Mouse (Mus musculus) A20 (cell line): ENCODE data around the gene Gm10309.

Experiments
- DNase-seq: peaks from one replicate; pipeline ENCODE4 v3.0.0-alpha.2; 2011; ENCODE audit warnings: low read depth, low spot score

Gm10309 gene

GRCm38 (mm10) chr17:86505183-86505631 is at the start of gene Gm10309:
Gene Gm10309, minus strand, starts transcription at chr17:86505232.
- no peak for DNase-seq

GRCm38 (mm10) chr17:86551995-86552394 is 47.0 kb upstream of the Gm10309 start:
- DNase-seq, result no peak

- no peak for DNase-seq
These were observed 46.5 kb upstream of the Gm10309 start for GRCm38 (mm10) chr17:86551561-86551960.

GRCm38 (mm10) chr17:86549128-86549527 is 44.1 kb upstream of the Gm10309 start:
- no peak for DNase-seq

GRCm38 (mm10) chr17:86546529-86546928 is 41.5 kb upstream of the Gm10309 start:
- no peak for DNase-seq

- no peak for DNase-seq
These were observed 34.9 kb upstream of the Gm10309 start for GRCm38 (mm10) chr17:86539881-86540430.

GRCm38 (mm10) chr17:86535827-86536656 is 31.0 kb upstream of the Gm10309 start:
- peak; percentile 72 for DNase-seq

GRCm38 (mm10) chr17:86535096-86535495 is 30.1 kb upstream of the Gm10309 start:
- no peak for DNase-seq

- DNase-seq, result no peak
These were observed 28.5 kb upstream of the Gm10309 start for GRCm38 (mm10) chr17:86533549-86533851.

- DNase-seq, result no peak
These were observed 27.9 kb upstream of the Gm10309 start for GRCm38 (mm10) chr17:86532783-86533548.

GRCm38 (mm10) chr17:86531231-86531630 is 26.2 kb upstream of the Gm10309 start:
- DNase-seq, result no peak

GRCm38 (mm10) chr17:86529411-86529810 is 24.4 kb upstream of the Gm10309 start:
- no peak for DNase-seq

GRCm38 (mm10) chr17:86529003-86529402 is 24.0 kb upstream of the Gm10309 start:
- no peak for DNase-seq

GRCm38 (mm10) chr17:86527298-86527697 is 22.3 kb upstream of the Gm10309 start:
- peak; percentile 84 for DNase-seq

GRCm38 (mm10) chr17:86526016-86526415 is 21.0 kb upstream of the Gm10309 start:
- DNase-seq, result no peak

- DNase-seq, result no peak
These were observed 20.0 kb upstream of the Gm10309 start for GRCm38 (mm10) chr17:86525075-86525474.

GRCm38 (mm10) chr17:86523843-86524242 is 18.8 kb upstream of the Gm10309 start:
- DNase-seq, result no peak

- DNase-seq, result no peak
These were observed 18.3 kb upstream of the Gm10309 start for GRCm38 (mm10) chr17:86523374-86523773.

- DNase-seq, result no peak
These were observed 17.6 kb upstream of the Gm10309 start for GRCm38 (mm10) chr17:86522649-86523048.

GRCm38 (mm10) chr17:86521252-86521651 is 16.2 kb upstream of the Gm10309 start:
- no peak for DNase-seq

GRCm38 (mm10) chr17:86518604-86519003 is 13.6 kb upstream of the Gm10309 start:
- no peak for DNase-seq

- no peak for DNase-seq
These were observed 11.6 kb upstream of the Gm10309 start for GRCm38 (mm10) chr17:86516630-86517029.
